Mouse (Mus musculus) layer of hippocampus, adult 2 months (tissue): ENCODE data around the gene Clba1. TPM values are rescaled to one million over a fixed set of nuclear protein-coding genes. Genes with fewer than 3 reads are reported as not detected.
"Not testable (repeated sequence)": the region's sequence is repeated elsewhere in the genome, so short reads cannot be mapped to it uniquely, and the experiment has no call there.

Source experiments
- DNase-seq, 2 experiments: peaks; one replicate each; pipeline ENCODE4 v3.0.0; 2022; ENCODE audit warnings: low spot score in 2 of 2
- H3K27ac ChIP-seq: fragments of 200-600 bp; 2 replicates; pipeline ENCODE4 v1.8.1; 2022
- H3K4me3 ChIP-seq: fragments of 200-600 bp; 2 replicates; pipeline ENCODE4 v1.8.1; 2022; ENCODE audit warnings: mild to moderate bottlenecking
- CTCF ChIP-seq: fragments of 200-600 bp; conservative IDR thresholded peaks from 2 replicates; pipeline ENCODE4 v1.8.1; 2022; ENCODE audit warnings: antibody characterized with exemption, mild to moderate bottlenecking, moderate library complexity
- total RNA-seq, 2 experiments: library from RNA; stranded (reverse); gene quantifications; 2 replicates each; pipeline ENCODE4 v1.2.3; 2021

Gene Clba1
- total RNA-seq, 2 experiments from 2014 or later = 12.8 to 13.2 TPM

- no peak for TF ChIP-seq CTCF
- no peak overlapping the region for H3K27ac ChIP-seq
- no peak for DNase-seq
- H3K4me3 ChIP-seq = no peak overlapping the region
These were observed 4.6 kb downstream of the Clba1 start for GRCm38 (mm10) chr12:112813370-112813769.

- no peak for TF ChIP-seq CTCF
- H3K4me3 ChIP-seq = no peak overlapping the region
- no peak for DNase-seq
- no peak overlapping the region for H3K27ac ChIP-seq
These were observed 6.1 kb downstream of the Clba1 start for GRCm38 (mm10) chr12:112814682-112815470.

- Histone ChIP-seq H3K27ac (no peak overlapping the region), H3K4me3 (no peak overlapping the region)
- TF ChIP-seq CTCF = peak; percentile 96
- peak; percentile 56 for DNase-seq
These were observed 7.6 kb downstream of the Clba1 start for GRCm38 (mm10) chr12:112816294-112816693.

- not testable (repeated sequence) for H3K4me3 ChIP-seq, H3K27ac ChIP-seq, DNase-seq
These were observed 8.1 kb downstream of the Clba1 start for GRCm38 (mm10) chr12:112816866-112817265.

GRCm38 (mm10) chr12:112819057-112819662 is 10.4 kb downstream of the Clba1 start:
- H3K4me3 ChIP-seq = no peak overlapping the region
- TF ChIP-seq CTCF = no peak
- H3K27ac ChIP-seq = no peak overlapping the region
- no peak for DNase-seq

GRCm38 (mm10) chr12:112820401-112820999 is 11.8 kb downstream of the Clba1 start:
- Histone ChIP-seq H3K27ac (no peak overlapping the region), H3K4me3 (no peak overlapping the region)
- no peak for DNase-seq
- TF ChIP-seq CTCF = no peak

- no peak for DNase-seq
- no peak for TF ChIP-seq CTCF
- Histone ChIP-seq H3K27ac (no peak overlapping the region), H3K4me3 (no peak overlapping the region)
These were observed 12.5 kb downstream of the Clba1 start for GRCm38 (mm10) chr12:112821216-112821615.

GRCm38 (mm10) chr12:112821974-112822373 is 13.2 kb downstream of the Clba1 start:
- TF ChIP-seq CTCF = no peak
- 0 out of 2 replicates have a peak overlapping the region, but pooled peaks have one; percentile 14 for H3K27ac ChIP-seq
- H3K4me3 ChIP-seq = no peak overlapping the region
- no peak for DNase-seq

- no peak for DNase-seq
- no peak for TF ChIP-seq CTCF
- no peak overlapping the region for H3K4me3 ChIP-seq
- peak overlapping the region; percentile 50; the same call in 1 of the 2 replicates for H3K27ac ChIP-seq
These were observed 13.9 kb downstream of the Clba1 start for GRCm38 (mm10) chr12:112822676-112823075.

- no peak for DNase-seq
- H3K27ac ChIP-seq = peak overlapping the region; percentile 50; the same call in 1 of the 2 replicates
- no peak overlapping the region for H3K4me3 ChIP-seq
- no peak for TF ChIP-seq CTCF
These were observed 14.5 kb downstream of the Clba1 start for GRCm38 (mm10) chr12:112823221-112823620.

GRCm38 (mm10) chr12:112825901-112826300 is 17.2 kb downstream of the Clba1 start:
- TF ChIP-seq CTCF = no peak
- no peak for DNase-seq
- Histone ChIP-seq H3K4me3 (no peak overlapping the region), H3K27ac (peak overlapping the region; percentile 74)

GRCm38 (mm10) chr12:112828501-112829243 is 19.9 kb downstream of the Clba1 start:
- peak; percentile 39 to 49 for DNase-seq
- no peak for TF ChIP-seq CTCF

GRCm38 (mm10) chr12:112829244-112829864 is 20.6 kb downstream of the Clba1 start, which contains the start of gene Cdca4:
Cdca4 (minus strand) TSS chr12:112829423.
- DNase-seq = peak; percentile 97 to 99
- Histone ChIP-seq H3K27ac (peak within 1 kb of the TSS; percentile 95), H3K4me3 (peak within 1 kb of the TSS; percentile 90)
- peak; percentile 18; the same call in 1 of the 2 replicates for TF ChIP-seq CTCF

More at GRCm38 (mm10) chr12:112828501-112829243, 19.9 kb downstream of the Clba1 start:
- peak overlapping the region; percentile 95 for H3K27ac ChIP-seq
- peak overlapping the region; percentile 90 for H3K4me3 ChIP-seq
